Mouse (Mus musculus): ENCODE measurements around the gene Lrfn2. TPM values are rescaled to one million over a fixed set of nuclear protein-coding genes. Genes with fewer than 3 reads are reported as not detected.

Gene Lrfn2
- polyA plus RNA-seq, 1 experiment: 0.22 TPM

DNA sequence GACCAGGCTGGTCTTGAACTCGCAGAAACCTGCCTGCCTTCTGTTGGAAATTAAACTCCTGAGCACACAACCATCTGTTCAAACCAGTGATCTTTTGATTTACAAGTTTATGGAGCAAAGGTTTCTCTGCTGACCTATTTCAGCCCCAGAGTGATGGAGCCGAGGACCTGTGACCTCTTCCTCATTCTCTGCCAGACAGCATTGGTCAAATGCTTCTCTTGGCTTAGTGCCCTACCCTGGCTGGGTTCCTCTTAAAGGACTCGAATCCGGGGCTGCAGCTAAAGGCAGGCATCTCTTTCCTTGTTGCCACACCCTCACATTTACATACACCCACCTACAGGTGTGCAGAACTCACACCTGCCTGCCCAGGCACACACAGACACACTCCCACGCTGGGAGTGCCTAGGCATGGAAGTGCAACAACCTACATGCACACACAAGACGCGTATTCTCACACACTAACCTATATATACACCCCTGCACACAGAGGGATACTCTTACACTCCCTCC, 6.6 kb downstream of the Lrfn2 start:
- Histone ChIP-seq H3K36me3 (ENCODE audit: control insufficient read depth, insufficient read depth, low read length) (no peaks in the 10 kb centered on the region), H3K4me1 (ENCODE audit: control insufficient read depth, insufficient read depth, low read length) (no peaks in the 10 kb centered on the region), H3K4me3 (ENCODE audit: insufficient read depth, low read depth, low read length) (no peak overlapping the region), H3K27me3 (replicated peaks; ENCODE audit: control insufficient read depth, insufficient read depth, low read length) (no peaks in the 10 kb centered on the region), H3K27ac (ENCODE audit: insufficient read depth, low read depth, low read length) (no peak overlapping the region)
- WGBS: 52% methylated on average over 7 of the region's 7 CpGs
- TF ChIP-seq CTCF (conservative IDR thresholded peaks at IDR 0.05; ENCODE audit: insufficient read depth, insufficient read length, low read depth, low read length): no peak
- TF ChIP-seq POLR2A (IDR thresholded peaks at IDR 0.05; ENCODE audit: low read depth, low read length): no peak
- DNase-seq: peak; percentile 81

DNA sequence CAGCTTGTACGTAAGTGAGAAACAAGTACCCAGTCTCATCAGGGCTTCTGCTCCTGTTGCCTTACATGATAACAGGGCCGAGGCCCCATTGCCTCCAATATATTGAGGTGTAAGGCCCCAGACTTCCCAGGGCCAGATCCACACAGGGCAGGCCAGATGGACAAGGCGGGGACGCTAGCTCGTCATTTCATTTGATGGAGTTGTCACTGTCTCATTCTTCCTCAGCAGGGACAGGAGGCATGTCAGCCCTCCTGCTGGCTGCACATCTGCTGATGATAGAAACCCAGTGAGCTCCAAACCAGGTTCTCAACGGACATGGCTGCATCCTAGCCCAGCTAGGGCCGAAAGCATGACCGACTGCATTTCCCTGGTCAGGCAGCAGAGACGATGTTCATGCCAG, 14.1 kb downstream of the Lrfn2 start:
- Histone ChIP-seq H3K36me3 (ENCODE audit: control insufficient read depth, insufficient read depth, low read length) (no peaks in the 10 kb centered on the region), H3K27me3 (replicated peaks; ENCODE audit: control insufficient read depth, insufficient read depth, low read length) (no peaks in the 10 kb centered on the region), H3K4me1 (ENCODE audit: control insufficient read depth, insufficient read depth, low read length) (no peaks in the 10 kb centered on the region), H3K27ac (ENCODE audit: insufficient read depth, low read depth, low read length) (no peak overlapping the region), H3K4me3 (ENCODE audit: insufficient read depth, low read depth, low read length) (no peak overlapping the region)
- TF ChIP-seq CTCF (conservative IDR thresholded peaks at IDR 0.05; ENCODE audit: insufficient read depth, insufficient read length, low read depth, low read length): no peak
- DNase-seq: no peak
- 60% methylated on average over 9 of the region's 9 CpGs for WGBS

DNA sequence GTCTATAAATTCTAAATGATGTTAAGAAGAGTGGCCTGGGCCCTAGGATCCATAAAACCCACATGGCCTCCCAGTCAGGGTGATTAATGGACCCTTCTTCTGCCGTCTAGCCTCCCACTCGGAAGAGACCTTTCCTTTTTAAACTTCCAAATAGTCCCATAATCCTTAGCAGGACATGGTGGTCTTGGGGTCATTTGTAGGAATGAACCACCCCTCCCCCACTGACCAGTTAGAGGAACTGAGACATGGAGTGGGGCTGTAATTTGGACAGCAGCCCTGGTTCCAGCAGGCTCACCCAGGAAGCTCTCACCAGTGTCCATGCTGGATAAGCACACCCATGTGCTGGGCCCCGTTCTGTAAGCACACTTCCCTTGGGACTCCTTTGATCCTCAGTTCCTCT, 14.6 kb downstream of the Lrfn2 start:
- no peaks in the 10 kb centered on the region for H3K27me3 ChIP-seq (replicated peaks; ENCODE audit: control insufficient read depth, insufficient read depth, low read length)
- no peaks in the 10 kb centered on the region for H3K36me3 ChIP-seq (ENCODE audit: control insufficient read depth, insufficient read depth, low read length)
- no peak for DNase-seq
- H3K27ac ChIP-seq (ENCODE audit: insufficient read depth, low read depth, low read length): no peak overlapping the region
- 50% methylated on average over 3 of the region's 3 CpGs for WGBS
- no peak for TF ChIP-seq CTCF (conservative IDR thresholded peaks at IDR 0.05; ENCODE audit: insufficient read depth, insufficient read length, low read depth, low read length)
- TF ChIP-seq POLR2A (IDR thresholded peaks at IDR 0.05; ENCODE audit: low read depth, low read length): no peak
- H3K4me3 ChIP-seq (ENCODE audit: insufficient read depth, low read depth, low read length): no peak overlapping the region
- H3K4me1 ChIP-seq (ENCODE audit: control insufficient read depth, insufficient read depth, low read length): no peaks in the 10 kb centered on the region

DNA sequence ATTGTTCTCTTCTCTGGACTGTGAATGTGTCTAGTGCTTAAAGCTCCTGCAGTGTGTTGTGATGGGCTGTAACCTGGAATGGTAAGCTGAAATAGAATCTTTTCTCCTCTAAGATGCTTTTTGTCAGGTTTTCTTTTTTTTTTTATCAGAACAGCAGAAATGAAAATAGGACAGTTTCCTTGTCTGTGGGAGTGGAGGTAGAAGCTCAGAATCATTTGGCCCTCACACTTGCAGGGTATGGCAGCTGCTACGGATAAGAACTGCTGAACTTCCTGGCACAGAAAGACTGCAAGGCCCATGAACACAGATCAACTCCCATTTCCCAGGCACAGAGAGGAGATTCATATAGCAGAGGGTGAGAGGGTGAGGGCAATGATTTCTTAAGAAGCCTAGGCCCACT, 19.1 kb downstream of the Lrfn2 start:
- 80% methylated on average over 1 of the region's 1 CpGs for WGBS
- Histone ChIP-seq H3K27me3 (replicated peaks; ENCODE audit: control insufficient read depth, insufficient read depth, low read length) (no peaks in the 10 kb centered on the region), H3K27ac (ENCODE audit: insufficient read depth, low read depth, low read length) (no peak overlapping the region), H3K36me3 (ENCODE audit: control insufficient read depth, insufficient read depth, low read length) (no peaks in the 10 kb centered on the region), H3K4me3 (ENCODE audit: insufficient read depth, low read depth, low read length) (no peak overlapping the region), H3K4me1 (ENCODE audit: control insufficient read depth, insufficient read depth, low read length) (no peaks in the 10 kb centered on the region)
- TF ChIP-seq CTCF (conservative IDR thresholded peaks at IDR 0.05; ENCODE audit: insufficient read depth, insufficient read length, low read depth, low read length) (no peak), POLR2A (IDR thresholded peaks at IDR 0.05; ENCODE audit: low read depth, low read length) (no peak)
- DNase-seq: no peak

DNA sequence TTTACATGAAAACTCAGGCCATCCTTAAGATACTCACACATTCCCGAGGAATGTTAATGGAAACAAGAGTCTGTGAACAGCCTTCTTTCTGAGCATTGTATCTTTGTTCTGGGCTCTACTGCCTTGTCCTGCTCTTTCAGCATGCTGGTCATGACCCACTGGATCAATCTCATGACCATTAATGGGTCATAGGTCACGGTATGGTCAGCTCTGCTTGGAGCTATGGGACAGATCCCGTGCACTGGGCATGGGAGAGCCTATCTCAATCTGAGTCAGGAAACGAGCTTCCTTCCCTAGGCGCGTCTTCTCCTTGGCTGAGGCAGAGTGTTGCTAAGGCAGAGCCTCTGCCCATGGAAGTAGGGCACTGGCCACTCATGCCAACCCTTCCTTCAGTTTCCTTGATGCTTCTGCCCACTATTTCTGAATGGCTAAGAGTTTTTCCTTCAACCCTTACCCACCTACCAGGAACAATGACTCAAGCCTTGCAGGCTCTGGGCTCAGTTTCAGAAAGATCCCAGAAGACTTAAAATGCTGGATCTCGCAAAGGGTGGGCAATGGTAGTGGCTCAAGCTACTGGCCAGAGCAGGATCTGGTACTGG, 24.0 kb downstream of the Lrfn2 start:
- no peaks in the 10 kb centered on the region for H3K27me3 ChIP-seq (replicated peaks; ENCODE audit: control insufficient read depth, insufficient read depth, low read length)
- no peak for DNase-seq
- WGBS: 70% methylated on average over 7 of the region's 7 CpGs

DNA sequence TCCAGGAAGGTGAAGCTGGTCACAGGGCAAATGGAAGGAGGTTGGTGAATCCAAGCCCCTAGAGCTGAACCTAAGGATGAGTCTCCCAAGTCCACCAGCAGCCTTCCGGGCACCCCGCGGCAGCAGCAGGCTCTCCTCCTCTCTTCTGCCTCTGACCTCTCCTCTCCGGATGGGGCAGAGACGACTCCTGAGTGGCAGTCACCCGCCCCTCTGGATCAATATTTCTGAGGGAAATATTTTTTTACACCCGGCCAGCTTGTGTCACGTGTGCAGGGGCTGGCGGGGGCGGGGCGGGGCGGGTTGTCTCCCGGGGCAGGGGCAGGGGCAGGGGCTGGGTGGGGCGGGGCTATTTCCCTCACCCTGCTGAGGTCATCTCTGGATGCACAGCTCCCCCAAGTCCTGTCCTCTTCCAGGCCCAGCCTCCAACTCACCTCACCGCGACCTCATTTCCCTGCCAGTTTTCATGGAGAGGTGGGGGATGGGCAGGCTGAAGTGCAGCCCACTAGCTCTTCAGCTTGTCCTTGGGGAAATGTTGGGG, 28.1 kb downstream of the Lrfn2 start:
- Histone ChIP-seq H3K4me3 (ENCODE audit: insufficient read depth, low read depth, low read length) (peak overlapping the region; percentile 12; the same call in 1 of the 2 replicates), H3K27me3 (replicated peaks; ENCODE audit: control insufficient read depth, insufficient read depth, low read length) (no peaks in the 10 kb centered on the region), H3K27ac (ENCODE audit: insufficient read depth, low read depth, low read length) (no peak overlapping the region), H3K36me3 (ENCODE audit: control insufficient read depth, insufficient read depth, low read length) (no peaks in the 10 kb centered on the region), H3K4me1 (ENCODE audit: control insufficient read depth, insufficient read depth, low read length) (no peaks in the 10 kb centered on the region)
- TF ChIP-seq CTCF (conservative IDR thresholded peaks at IDR 0.05; ENCODE audit: insufficient read depth, insufficient read length, low read depth, low read length): no peak
- TF ChIP-seq POLR2A (IDR thresholded peaks at IDR 0.05; ENCODE audit: low read depth, low read length): no peak
- DNase-seq: peak; percentile 57
- WGBS: 5% methylated on average over 16 of the region's 16 CpGs

More for the DNA sequence above, 24.0 kb downstream of the Lrfn2 start:
- H3K4me1 ChIP-seq (ENCODE audit: control insufficient read depth, insufficient read depth, low read length): no peaks in the 10 kb centered on the region
- TF ChIP-seq CTCF (conservative IDR thresholded peaks at IDR 0.05; ENCODE audit: insufficient read depth, insufficient read length, low read depth, low read length): no peak
- no peak for TF ChIP-seq POLR2A (IDR thresholded peaks at IDR 0.05; ENCODE audit: low read depth, low read length)
- no peak overlapping the region for H3K27ac ChIP-seq (ENCODE audit: insufficient read depth, low read depth, low read length)
- H3K4me3 ChIP-seq (ENCODE audit: insufficient read depth, low read depth, low read length): no peak overlapping the region
- no peaks in the 10 kb centered on the region for H3K36me3 ChIP-seq (ENCODE audit: control insufficient read depth, insufficient read depth, low read length)

DNA sequence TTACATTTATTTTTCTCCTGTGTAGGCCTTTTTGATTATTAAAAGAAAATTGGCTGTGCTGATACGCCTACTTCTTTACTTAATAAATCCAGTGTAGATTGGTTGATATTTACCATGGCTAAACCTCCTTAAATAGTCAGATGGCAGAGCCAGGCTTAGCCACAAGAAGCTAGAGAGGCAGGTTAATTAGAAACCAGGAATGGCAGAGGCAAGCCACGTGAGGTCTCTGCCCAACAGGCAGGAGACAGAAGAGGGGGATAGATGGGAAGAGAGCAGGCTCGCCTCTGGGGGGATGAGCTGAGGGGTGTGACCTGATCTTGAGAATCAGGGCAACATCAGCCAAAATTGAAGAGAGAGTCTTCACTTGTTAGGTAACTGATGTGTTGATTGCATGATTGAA, 30.5 kb downstream of the Lrfn2 start:
- Histone ChIP-seq H3K4me1 (ENCODE audit: control insufficient read depth, insufficient read depth, low read length) (no peaks in the 10 kb centered on the region), H3K27me3 (replicated peaks; ENCODE audit: control insufficient read depth, insufficient read depth, low read length) (no peaks in the 10 kb centered on the region), H3K27ac (ENCODE audit: insufficient read depth, low read depth, low read length) (no peak overlapping the region), H3K36me3 (ENCODE audit: control insufficient read depth, insufficient read depth, low read length) (no peaks in the 10 kb centered on the region), H3K4me3 (ENCODE audit: insufficient read depth, low read depth, low read length) (no peak overlapping the region)
- 41% methylated on average over 3 of the region's 3 CpGs for WGBS
- DNase-seq: peak; percentile 66
- TF ChIP-seq POLR2A (IDR thresholded peaks at IDR 0.05; ENCODE audit: low read depth, low read length) (no peak), CTCF (conservative IDR thresholded peaks at IDR 0.05; ENCODE audit: insufficient read depth, insufficient read length, low read depth, low read length) (no peak)
